Mouse (Mus musculus) lung, postnatal 0 days (tissue): ENCODE measurements around the gene Bckdha. TPM values are rescaled to one million over a fixed set of nuclear protein-coding genes. Genes with fewer than 3 reads are reported as not detected.

Experiments used
- ATAC-seq: fragments of 200-750 bp; cut with Nextera tagmentation; 2 replicates; pipeline ENCODE4 v1.8.0; 2017; ENCODE audit warnings: moderate library complexity
- DNase-seq: peaks from one replicate; pipeline ENCODE4 v3.0.0-alpha.2; 2016; ENCODE audit warnings: low spot score
- H3K27ac ChIP-seq: fragments of 300-500 bp; sonication (generic); 2 replicates; pipeline ENCODE4 v1.5.1; 2014; ENCODE audit warnings: antibody characterized with exemption, mild to moderate bottlenecking, low read length, mixed read lengths
- H3K27me3 ChIP-seq: fragments of 300-500 bp; sonication (generic); replicated peaks from 2 replicates; pipeline ENCODE4 v1.6.1; 2014; ENCODE audit warnings: low read length, mixed read lengths; ENCODE audit not compliant: insufficient read depth
- H3K36me3 ChIP-seq: fragments of 300-500 bp; sonication (generic); 2 replicates; pipeline ENCODE4 v1.6.1; 2014; ENCODE audit warnings: low read length, mixed read lengths; ENCODE audit not compliant: insufficient read depth
- H3K4me1 ChIP-seq: fragments of 300-500 bp; sonication (generic); 2 replicates; pipeline ENCODE4 v1.6.1; 2014; ENCODE audit warnings: antibody characterized with exemption, low read depth, low read length, mixed read lengths; ENCODE audit not compliant: insufficient read depth
- H3K4me2 ChIP-seq: fragments of 300-500 bp; sonication (generic); replicated peaks from 2 replicates; pipeline ENCODE4 v1.6.1; 2014; ENCODE audit warnings: low read depth, mild to moderate bottlenecking, low read length, moderate library complexity, mixed read lengths
- H3K4me3 ChIP-seq: fragments of 300-500 bp; sonication (generic); 2 replicates; pipeline ENCODE4 v1.5.1; 2014; ENCODE audit warnings: low read depth, low read length
- H3K9ac ChIP-seq: fragments of 300-500 bp; sonication (generic); replicated peaks from 2 replicates; pipeline ENCODE4 v1.6.1; 2014; ENCODE audit warnings: low read depth, mild to moderate bottlenecking
- H3K9me3 ChIP-seq: fragments of 300-500 bp; sonication (generic); 2 replicates; pipeline ENCODE4 v1.6.1; 2016; ENCODE audit warnings: low read length, mixed read lengths
- CTCF ChIP-seq: IDR thresholded peaks from 2 replicates; pipeline ENCODE4 v1.5.1; 2016; ENCODE audit warnings: antibody characterized with exemption, mild to moderate bottlenecking
- EP300 ChIP-seq: IDR thresholded peaks from 2 replicates; pipeline ENCODE4 v1.6.1; 2016; ENCODE audit warnings: antibody characterized with exemption, mild to moderate bottlenecking, control low read depth
- WGBS: fragments of 180-500 bp; shearing (Covaris S2); extraction: QIAGEN DNeasy Blood & Tissue Kit; methylation state at CpG from one replicate; pipeline ENCODE4 v1.1.7; 2014; 5-methylcytosine and 5-hydroxymethylcytosine counted together
- polyA plus RNA-seq: library from polyadenylated mRNA; unstranded; fragments of >200 nt; fragmentation: Nextera tagmentation; extraction: Ambion mirVana; gene quantifications from 2 replicates; pipeline ENCODE4 v1.2.1, GENCODE M21; 2015

Gene Bckdha
- polyA plus RNA-seq, 1 experiment from 2014 or later, result 71.7 TPM

DNA sequence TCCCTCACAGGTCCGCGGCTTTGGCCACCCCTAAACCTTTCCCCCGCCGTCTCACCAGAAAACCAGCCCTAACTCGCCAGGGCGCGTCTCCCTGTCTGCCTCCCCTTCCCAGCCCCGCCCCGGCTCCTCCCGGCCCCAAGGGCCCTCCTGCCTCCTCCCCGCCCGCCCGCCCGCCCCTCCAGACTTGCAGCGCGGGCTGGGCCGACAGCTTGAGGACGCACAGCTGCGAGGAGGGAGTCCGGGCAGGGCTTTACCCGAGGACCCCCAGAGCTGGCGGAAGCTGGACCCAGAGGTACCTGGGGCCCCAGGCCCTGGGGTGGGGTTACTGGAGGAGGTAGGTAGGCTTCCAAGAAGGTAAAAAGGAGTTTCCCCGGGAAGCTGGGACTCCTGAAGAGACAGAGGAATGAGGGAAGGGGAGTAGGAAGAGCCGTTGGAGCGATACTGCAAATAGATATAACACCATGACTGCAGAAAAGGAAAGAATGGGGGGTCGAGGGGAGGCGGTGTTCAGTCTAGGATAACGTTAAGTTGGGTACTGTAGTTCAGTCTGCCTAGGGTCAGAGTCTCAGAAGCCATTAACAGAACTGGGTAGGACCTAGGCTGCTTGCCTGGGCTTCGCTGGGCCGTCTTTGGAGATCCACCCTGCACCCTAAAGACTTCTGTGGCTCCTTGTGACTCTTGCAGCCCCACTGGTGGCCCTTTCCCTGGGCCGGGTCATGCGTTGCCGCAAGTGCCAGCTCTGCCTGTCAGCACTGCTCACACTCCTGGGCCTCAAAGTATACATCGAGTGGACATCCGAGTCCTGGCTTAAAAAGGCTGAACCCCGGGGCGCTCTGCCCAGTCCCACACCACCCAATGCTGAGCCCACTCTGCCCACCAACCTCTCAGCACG is 31.1 kb downstream of the Bckdha start:
- Histone ChIP-seq H3K4me2 (peak overlapping the region; percentile 77), H3K4me1 (peaks cover 13% of the 10 kb centered on the region; the same call in 1 of the 2 replicates), H3K4me3 (peak overlapping the region; percentile 42), H3K27me3 (no peaks in the 10 kb centered on the region), H3K9ac (peak overlapping the region; percentile 36; the same call in 1 of the 2 replicates), H3K9me3 (no peaks in the 10 kb centered on the region), H3K36me3 (peaks cover 11% of the 10 kb centered on the region; the same call in 1 of the 2 replicates), H3K27ac (peak overlapping the region; percentile 62; the same call in 1 of the 2 replicates)
- DNase-seq, result peak; percentile 72
- 11% methylated on average over 38 of the region's 38 CpGs for WGBS
- ATAC-seq, result peak; percentile 88
- no peak for TF ChIP-seq CTCF

DNA sequence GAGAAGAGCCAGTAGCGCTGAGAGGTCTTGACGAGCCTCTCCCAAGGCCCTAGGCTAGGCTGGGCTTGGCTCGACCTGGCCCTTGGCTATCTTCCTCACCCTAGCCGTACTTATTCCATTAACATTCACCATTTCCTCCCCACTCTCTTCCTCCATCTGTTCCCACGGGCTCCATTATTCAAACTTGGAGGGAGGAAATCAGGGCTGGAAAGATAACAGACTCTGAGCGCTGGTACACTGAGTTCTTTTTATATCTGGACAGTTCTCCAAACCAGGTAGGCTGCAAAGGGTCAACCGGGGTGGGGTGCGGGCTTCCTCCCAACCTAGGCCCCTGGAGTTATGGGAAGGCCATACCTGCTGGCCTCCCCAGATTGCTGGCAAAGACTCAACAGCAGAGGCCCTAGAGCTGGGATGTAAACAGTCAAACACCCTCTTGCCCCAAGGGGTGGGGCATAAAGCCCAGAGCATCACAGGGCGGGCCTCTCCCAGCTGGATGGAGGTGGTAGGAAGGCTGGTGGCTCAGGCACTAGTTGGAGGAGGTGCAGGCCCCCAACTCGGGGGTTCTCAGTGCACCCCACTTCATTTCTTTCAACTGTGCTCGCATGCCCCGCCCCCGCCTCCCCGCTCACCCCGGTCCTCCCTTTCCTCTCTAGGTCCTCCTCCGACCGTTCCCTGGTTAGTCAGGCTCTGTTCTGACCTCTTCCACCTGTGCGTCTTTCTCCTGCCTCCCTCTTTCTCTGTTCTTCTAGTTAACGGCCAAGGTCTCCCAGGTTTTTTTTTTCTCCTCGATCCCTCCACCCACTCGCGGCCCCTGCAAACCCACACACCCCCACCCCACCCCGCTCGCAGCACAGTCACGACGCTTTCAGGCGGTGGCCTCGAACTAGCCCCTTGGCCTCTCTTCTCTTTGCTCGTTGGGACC is 32.0 kb downstream of the Bckdha start, which contains the start of gene B3gnt8:
Gene B3gnt8 (plus strand): TSS at position 146 of the 922 bp plus-strand sequence.
- H3K4me3 ChIP-seq, result peak within 1 kb of the TSS; percentile 42
- H3K27ac ChIP-seq, result peak within 1 kb of the TSS; percentile 62; the same call in 1 of the 2 replicates
- peak within 1 kb of the TSS; percentile 77 for H3K4me2 ChIP-seq
- 9% methylated on average over 26 of the region's 29 CpGs for WGBS
- peak within 1 kb of the TSS; percentile 36; the same call in 1 of the 2 replicates for H3K9ac ChIP-seq
- H3K27me3 ChIP-seq, result no peaks in the 10 kb centered on the region
- peaks cover 9% of the 10 kb centered on the region; the same call in 1 of the 2 replicates for H3K36me3 ChIP-seq
- TF ChIP-seq EP300 (0 out of 2 replicates have a peak, but pooled peaks have one; percentile 8), CTCF (no peak)
- no peaks in the 10 kb centered on the region for H3K9me3 ChIP-seq
- ATAC-seq (peak; percentile 71), DNase-seq (peak; percentile 70)
- H3K4me1 ChIP-seq, result peaks cover 13% of the 10 kb centered on the region; the same call in 1 of the 2 replicates

DNA sequence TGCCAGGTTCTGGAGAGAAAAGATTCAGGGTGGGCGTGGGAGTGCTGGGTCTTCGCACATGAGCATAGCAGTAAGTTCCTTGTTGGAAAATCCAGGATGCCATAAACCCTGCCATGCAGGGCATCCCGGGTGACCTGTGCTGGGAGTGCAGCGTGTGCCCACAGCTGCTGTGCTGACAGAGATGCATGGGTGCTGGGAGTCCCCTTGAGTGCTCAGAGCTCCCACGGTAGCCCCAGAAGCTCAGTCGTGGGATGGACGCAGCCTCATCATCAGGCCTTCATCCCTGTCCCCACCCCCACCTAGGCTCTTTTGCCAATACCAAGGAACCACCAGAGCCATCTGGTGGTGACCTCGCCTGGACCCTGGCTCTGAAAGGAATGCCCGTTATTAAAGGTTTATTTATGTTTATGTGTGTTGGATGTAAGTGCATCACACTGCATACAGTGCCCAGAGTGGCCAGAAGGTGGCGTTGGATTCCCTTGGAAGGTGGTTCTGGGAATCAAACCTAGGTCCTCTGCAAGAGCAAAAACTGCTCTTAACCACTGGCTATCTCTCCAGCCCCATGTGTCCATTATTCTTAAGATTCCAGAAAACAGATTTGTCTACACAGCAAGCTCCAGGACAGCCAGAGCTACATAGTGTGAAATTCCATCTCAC is 33.1 kb downstream of the Bckdha start:
- peak; percentile 29 for DNase-seq
- H3K4me1 ChIP-seq, result peaks cover 13% of the 10 kb centered on the region; the same call in 1 of the 2 replicates
- TF ChIP-seq CTCF, result peak; percentile 71
- no peak for TF ChIP-seq EP300
- no peak overlapping the region for H3K4me3 ChIP-seq
- H3K36me3 ChIP-seq, result peaks cover 9% of the 10 kb centered on the region; the same call in 1 of the 2 replicates
- 75% methylated on average over 10 of the region's 10 CpGs for WGBS
- no peaks in the 10 kb centered on the region for H3K9me3 ChIP-seq
- no peak overlapping the region for H3K4me2 ChIP-seq
- H3K9ac ChIP-seq, result no peak overlapping the region
- H3K27ac ChIP-seq, result no peak overlapping the region
- ATAC-seq, result no peak
- no peaks in the 10 kb centered on the region for H3K27me3 ChIP-seq

DNA sequence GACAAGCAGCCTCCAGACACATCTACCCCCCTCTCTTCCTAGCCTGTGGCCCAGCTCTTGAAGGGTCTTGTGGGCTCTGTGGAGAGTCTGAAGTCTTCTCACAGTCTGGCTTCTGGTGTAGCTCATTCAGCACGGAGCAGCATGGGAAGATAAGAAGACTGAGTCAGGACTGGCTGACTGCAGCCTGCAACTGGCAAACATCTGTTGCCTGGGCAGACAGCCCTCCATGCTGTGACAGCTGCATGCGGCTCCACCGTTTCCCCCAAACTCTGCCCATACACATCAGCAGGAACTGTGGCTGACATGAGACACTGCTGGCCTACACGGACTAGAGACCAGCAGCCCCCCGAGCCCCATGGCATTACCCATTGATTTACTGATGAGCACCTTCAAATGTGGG is 33.9 kb downstream of the Bckdha start:
- no peak overlapping the region for H3K4me2 ChIP-seq

DNA sequence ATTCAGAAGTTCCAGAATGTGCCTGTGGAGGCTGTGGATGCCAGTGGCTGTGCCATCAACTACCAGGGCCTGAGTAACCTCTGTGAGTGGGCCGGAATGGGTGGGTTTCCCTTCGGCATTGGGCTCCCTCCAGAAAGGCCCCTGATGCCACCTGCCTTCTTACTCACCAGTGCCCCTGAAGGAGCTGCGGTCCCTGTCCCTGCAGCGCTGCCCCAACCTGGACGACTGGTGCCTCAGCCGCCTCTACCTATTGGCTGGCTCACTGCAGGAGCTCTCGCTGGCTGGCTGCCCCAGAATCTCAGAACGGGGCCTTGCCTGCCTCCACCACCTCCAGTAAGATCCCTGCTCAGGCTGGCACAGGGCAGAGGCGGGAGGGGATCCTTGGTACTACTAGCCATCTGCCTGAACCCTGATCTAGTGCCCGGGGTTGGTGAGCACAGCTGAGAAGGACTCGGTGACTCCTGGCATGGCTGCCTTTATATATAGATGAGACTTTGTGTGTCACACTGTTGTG is 34.9 kb downstream of the Bckdha start:
- no peak overlapping the region for H3K9ac ChIP-seq
- no peak overlapping the region for H3K4me2 ChIP-seq
- H3K4me3 ChIP-seq, result no peak overlapping the region
- 88% methylated on average over 11 of the region's 11 CpGs for WGBS
- ATAC-seq (no peak), DNase-seq (no peak)
- peaks cover 9% of the 10 kb centered on the region; the same call in 1 of the 2 replicates for H3K36me3 ChIP-seq
- no peaks in the 10 kb centered on the region for H3K9me3 ChIP-seq
- peaks cover 17% of the 10 kb centered on the region; the same call in 1 of the 2 replicates for H3K4me1 ChIP-seq
- TF ChIP-seq EP300, result no peak
- no peak for TF ChIP-seq CTCF
- no peak overlapping the region for H3K27ac ChIP-seq
- H3K27me3 ChIP-seq, result no peaks in the 10 kb centered on the region

More for the DNA sequence above, 33.9 kb downstream of the Bckdha start:
- Histone ChIP-seq H3K9me3 (no peaks in the 10 kb centered on the region), H3K9ac (no peak overlapping the region), H3K4me3 (no peak overlapping the region), H3K4me1 (peaks cover 13% of the 10 kb centered on the region; the same call in 1 of the 2 replicates), H3K36me3 (peaks cover 9% of the 10 kb centered on the region; the same call in 1 of the 2 replicates), H3K27ac (no peak overlapping the region), H3K27me3 (no peaks in the 10 kb centered on the region)
- no peak for DNase-seq
- ATAC-seq, result peak; percentile 3; the same call in 1 of the 2 replicates
- TF ChIP-seq EP300 (no peak), CTCF (no peak)
- WGBS, result 43% methylated on average over 5 of the region's 5 CpGs
